Mouse (Mus musculus) neural tube, embryonic 12.5 days (tissue): ENCODE data around the gene Hoxd10. TPM values are rescaled to one million over a fixed set of nuclear protein-coding genes. Genes with fewer than 3 reads are reported as not detected.

Experiments used
- ATAC-seq: fragments of 200-750 bp; cut with Nextera tagmentation; 2 replicates; pipeline ENCODE4 v1.8.0; 2017; ENCODE audit warnings: low read depth, mild to moderate bottlenecking, moderate TSS enrichment, moderate library complexity; ENCODE audit not compliant: low FRiP score
- H3K27ac ChIP-seq: fragments of 300-500 bp; sonication (generic); 2 replicates; pipeline ENCODE4 v1.5.1; 2016
- H3K27me3 ChIP-seq: fragments of 300-500 bp; sonication (generic); replicated peaks from 2 replicates; pipeline ENCODE4 v1.6.1; 2016; ENCODE audit warnings: mild to moderate bottlenecking
- H3K36me3 ChIP-seq: fragments of 300-500 bp; sonication (generic); 2 replicates; pipeline ENCODE4 v1.6.1; 2016; ENCODE audit warnings: mild to moderate bottlenecking
- H3K4me1 ChIP-seq: fragments of 300-500 bp; sonication (generic); 2 replicates; pipeline ENCODE4 v1.6.1; 2016
- H3K4me2 ChIP-seq: fragments of 300-500 bp; sonication (generic); replicated peaks from 2 replicates; pipeline ENCODE4 v1.6.1; 2016; ENCODE audit warnings: mild to moderate bottlenecking
- H3K4me3 ChIP-seq: fragments of 300-500 bp; sonication (generic); 2 replicates; pipeline ENCODE4 v1.5.1; 2016
- H3K9ac ChIP-seq: fragments of 300-500 bp; sonication (generic); 2 replicates; pipeline ENCODE4 v1.6.1; 2016; ENCODE audit warnings: mild to moderate bottlenecking
- H3K9me3 ChIP-seq: fragments of 300-500 bp; sonication (generic); 2 replicates; pipeline ENCODE4 v1.6.1; 2016; ENCODE audit warnings: mild to moderate bottlenecking
- WGBS: fragments of 180-500 bp; shearing (Covaris S2); methylation state at CpG from one replicate; pipeline ENCODE4 v1.1.7; 2016; 5-methylcytosine and 5-hydroxymethylcytosine counted together
- polyA plus RNA-seq: library from polyadenylated mRNA; unstranded; fragments of >200 nt; fragmentation: Nextera tagmentation; extraction: Ambion mirVana; gene quantifications from 2 replicates; pipeline ENCODE4 v1.2.1, GENCODE M21; 2016

Gene Hoxd10
- polyA plus RNA-seq, 1 experiment from 2014 or later: 49.0 TPM

DNA sequence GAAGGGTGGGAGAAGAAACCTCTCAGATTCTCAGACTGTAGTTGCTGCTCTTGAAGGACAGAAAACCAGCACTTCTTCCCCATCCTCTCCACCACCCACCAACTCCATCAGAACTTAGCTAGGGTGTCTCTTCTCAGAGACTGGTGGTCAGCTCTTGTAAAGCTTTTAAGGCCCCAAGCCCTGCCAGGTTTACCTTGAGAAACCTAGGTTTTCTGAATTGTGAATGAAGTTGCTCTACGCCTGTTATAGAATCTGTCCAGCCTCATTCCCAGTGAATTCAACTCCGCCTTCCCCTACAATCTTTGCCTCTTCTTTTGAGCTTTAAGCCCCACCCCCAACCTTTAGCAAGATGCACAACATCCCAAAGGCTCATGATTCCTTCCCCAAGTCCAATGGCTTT lies 14.6 kb upstream of the Hoxd10 start:
- H3K27me3 ChIP-seq: peaks cover 99% of the 10 kb centered on the region
- no peak overlapping the region for H3K4me3 ChIP-seq
- H3K4me2 ChIP-seq: peak overlapping the region; percentile 42
- no peak for ATAC-seq
- H3K36me3 ChIP-seq: no peaks in the 10 kb centered on the region
- H3K4me1 ChIP-seq: peaks cover 19% of the 10 kb centered on the region
- no peak overlapping the region for H3K27ac ChIP-seq
- no peak overlapping the region for H3K9ac ChIP-seq
- no peaks in the 10 kb centered on the region for H3K9me3 ChIP-seq
- 13% methylated on average over 2 of the region's 2 CpGs for WGBS

DNA sequence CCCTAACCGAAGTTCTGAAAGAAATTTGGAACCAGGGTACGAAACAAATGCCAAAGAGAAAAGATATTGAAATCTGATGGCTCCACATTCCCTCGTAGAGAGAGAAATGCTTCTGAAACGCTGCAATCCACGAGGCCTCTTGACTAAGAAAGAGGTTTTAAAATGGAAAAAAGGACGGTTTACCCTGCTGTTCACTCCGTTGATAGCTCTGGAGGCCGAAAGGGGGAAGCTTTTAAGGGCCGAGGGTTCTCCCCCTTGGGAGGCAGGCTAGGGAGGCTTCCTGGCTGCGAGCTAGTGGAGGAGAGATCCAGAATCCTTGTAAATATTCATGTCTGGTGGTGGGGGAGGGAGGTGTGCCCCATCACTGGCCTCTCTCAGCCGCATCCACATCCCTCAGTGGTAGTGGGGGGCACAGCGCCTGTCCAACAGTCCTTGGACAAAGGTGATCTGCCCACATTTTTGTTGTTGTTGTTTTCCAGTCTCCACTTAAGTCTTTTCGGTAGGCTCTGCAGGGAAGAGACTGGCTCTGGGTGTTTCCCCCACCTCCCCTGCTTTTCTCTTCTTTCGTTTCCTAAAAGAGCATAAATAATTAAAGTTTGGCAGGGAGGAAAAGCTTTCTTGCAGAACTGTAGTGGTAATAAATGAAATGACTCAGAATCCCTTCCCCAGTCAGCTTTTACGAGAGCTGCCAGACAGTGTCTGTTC lies 12.7 kb upstream of the Hoxd10 start, which contains the start of gene Hoxd11:
Gene Hoxd11 (plus strand): TSS at position 667 of the 705 bp plus-strand sequence.
- Histone ChIP-seq H3K4me2 (peak within 1 kb of the TSS; percentile 53), H3K9me3 (no peaks in the 10 kb centered on the region), H3K4me1 (peaks cover 18% of the 10 kb centered on the region), H3K4me3 (peak within 1 kb of the TSS; percentile 50), H3K9ac (peak within 1 kb of the TSS; percentile 53), H3K36me3 (no peaks in the 10 kb centered on the region), H3K27ac (peak within 1 kb of the TSS; percentile 26), H3K27me3 (peaks cover 99% of the 10 kb centered on the region)
- ATAC-seq: no peak
- under 1% methylated on average over 15 of the region's 15 CpGs for WGBS

DNA sequence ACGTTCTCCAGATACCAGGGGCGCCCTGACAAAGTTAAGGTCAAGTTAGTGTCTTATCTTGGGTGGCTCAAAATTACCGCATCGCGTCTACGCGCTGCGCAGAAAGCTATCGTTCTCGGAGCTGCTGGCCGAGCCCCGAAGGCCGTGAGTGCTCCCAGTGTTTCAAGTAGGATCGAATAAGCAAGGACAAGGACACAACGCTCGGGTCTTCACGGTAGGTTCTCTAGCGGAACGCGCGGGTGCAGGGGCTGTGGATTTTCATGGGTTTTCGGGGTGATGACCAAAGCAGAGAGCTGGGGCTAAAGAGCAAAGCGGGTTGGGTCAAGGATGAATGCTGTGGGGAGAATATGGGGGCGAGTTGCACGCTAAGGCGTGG lies 12.1 kb upstream of the Hoxd10 start:
- H3K4me2 ChIP-seq: peak overlapping the region; percentile 53
- peak overlapping the region; percentile 50 for H3K4me3 ChIP-seq
- no peaks in the 10 kb centered on the region for H3K36me3 ChIP-seq
- ATAC-seq: no peak
- peak overlapping the region; percentile 53 for H3K9ac ChIP-seq
- 1% methylated on average over 26 of the region's 26 CpGs for WGBS
- peaks cover 18% of the 10 kb centered on the region for H3K4me1 ChIP-seq
- peak overlapping the region; percentile 26 for H3K27ac ChIP-seq
- H3K9me3 ChIP-seq: no peaks in the 10 kb centered on the region
- H3K27me3 ChIP-seq: peaks cover 99% of the 10 kb centered on the region

DNA sequence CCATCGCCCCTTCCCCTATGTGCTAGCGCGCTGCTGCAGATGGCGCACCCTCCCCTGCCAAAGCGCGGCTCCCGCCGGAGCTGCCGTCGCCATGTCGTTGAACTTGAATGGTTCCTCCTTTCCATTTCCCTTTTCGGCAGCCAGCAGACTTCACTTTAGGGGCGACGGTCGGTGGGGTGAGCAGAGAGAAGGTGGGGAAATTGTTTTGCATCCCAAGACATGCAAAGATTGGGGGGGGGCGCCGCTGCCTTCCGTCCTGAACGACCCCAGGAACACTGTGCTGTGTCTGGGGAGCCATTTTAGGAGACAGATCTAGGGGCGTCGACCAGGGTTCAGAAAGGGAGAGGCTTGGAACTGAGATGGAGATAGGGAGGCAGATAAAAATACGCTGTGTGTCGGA lies 11.7 kb upstream of the Hoxd10 start:
- WGBS: under 1% methylated on average over 23 of the region's 23 CpGs
- Histone ChIP-seq H3K4me3 (peak overlapping the region; percentile 50), H3K9me3 (no peaks in the 10 kb centered on the region), H3K4me2 (peak overlapping the region; percentile 53), H3K27ac (peak overlapping the region; percentile 26), H3K27me3 (peaks cover 99% of the 10 kb centered on the region), H3K36me3 (no peaks in the 10 kb centered on the region), H3K9ac (peak overlapping the region; percentile 53), H3K4me1 (peaks cover 18% of the 10 kb centered on the region)
- ATAC-seq: no peak

DNA sequence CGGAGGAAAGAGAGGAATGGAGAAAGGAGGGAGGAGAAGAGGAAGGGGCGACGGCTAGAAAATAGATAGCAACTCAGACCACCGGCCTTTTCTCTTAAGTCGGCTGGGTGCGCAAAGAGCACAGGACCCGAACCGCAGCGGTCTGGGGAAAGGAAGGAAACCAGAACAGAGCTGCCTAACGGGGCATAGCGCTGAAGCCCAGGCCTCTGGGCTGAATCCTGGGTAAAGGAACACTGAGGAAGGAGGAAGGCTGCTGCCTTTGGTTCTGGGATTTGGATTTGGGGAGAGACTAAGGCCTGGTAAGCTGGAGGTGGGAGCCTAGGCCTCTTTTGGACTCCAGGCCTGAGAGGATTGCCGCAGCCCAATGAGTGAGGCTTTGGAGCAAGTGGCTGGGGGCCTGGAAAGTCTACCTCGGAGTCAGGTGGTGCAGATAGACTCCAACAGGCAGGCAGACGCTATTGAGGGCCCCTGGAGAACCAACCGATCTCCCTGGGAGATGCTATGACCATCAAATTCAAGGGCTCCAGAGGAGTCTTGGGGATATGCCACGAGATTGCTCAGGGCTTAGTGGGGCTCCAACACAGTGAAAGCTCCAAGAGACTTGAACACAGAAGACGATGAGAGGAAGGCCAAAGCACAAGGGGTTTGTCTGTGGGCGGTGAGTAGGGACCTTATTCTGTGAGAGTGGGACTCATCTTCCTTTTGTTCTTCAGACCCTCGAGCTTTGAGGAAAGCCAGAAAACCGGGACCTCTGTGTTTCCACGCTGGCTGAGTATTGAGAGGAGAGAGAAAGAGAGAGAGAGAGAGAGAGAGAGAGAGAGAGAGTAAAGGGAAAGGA lies 10.9 kb upstream of the Hoxd10 start:
- peak overlapping the region; percentile 53 for H3K9ac ChIP-seq
- H3K4me1 ChIP-seq: peaks cover 12% of the 10 kb centered on the region
- H3K4me2 ChIP-seq: peak overlapping the region; percentile 53
- H3K27me3 ChIP-seq: peaks cover 98% of the 10 kb centered on the region
- WGBS: under 1% methylated on average over 21 of the region's 21 CpGs
- H3K27ac ChIP-seq: peak overlapping the region; percentile 53; the same call in 1 of the 2 replicates
- no peaks in the 10 kb centered on the region for H3K9me3 ChIP-seq
- no peaks in the 10 kb centered on the region for H3K36me3 ChIP-seq
- peak overlapping the region; percentile 50 for H3K4me3 ChIP-seq
- ATAC-seq: no peak

DNA sequence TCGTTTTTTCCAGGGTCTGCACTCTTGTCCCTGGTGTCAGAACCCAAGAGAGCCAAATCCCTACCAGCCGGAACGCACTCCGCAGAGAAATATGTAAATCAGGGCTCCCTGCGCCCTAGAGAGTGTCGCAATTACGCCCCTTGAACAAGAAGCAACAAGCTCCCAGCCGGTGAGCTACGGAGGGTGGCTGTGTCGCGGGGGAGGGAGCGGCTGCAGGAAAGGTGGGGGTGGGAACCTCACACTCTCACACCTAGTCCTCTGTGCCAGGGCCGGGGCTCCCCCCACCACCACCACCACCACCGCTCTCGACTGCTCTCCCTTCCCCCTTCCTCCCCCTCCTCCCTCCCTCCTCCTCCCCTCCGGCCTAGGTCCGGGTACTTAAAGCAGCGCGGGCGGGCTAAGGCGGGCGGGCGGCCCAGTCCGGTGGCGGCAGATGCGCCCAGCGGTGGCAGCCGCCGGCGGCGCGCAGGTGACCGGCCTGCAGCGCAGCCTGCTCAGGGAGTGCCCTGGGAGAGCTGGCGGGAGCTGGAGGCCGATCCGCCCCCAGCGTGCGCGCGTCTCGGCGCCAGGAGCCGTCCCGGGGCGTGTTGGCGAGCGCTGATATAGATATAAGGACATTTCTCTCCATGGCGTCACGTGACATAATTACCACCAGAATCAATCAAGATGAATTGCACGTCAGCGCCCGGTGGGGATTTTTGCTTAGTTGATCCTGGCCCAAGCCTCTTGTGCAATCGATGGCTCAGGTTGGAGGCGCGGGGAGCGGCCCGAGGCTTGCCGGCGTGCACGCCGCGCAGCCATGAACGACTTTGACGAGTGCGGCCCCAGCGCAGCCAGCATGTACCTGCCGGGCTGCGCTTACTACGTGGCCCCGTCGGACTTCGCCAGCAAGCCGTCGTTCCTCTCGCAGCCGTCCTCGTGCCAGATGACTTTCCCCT lies 9.9 kb upstream of the Hoxd10 start:
- no peaks in the 10 kb centered on the region for H3K36me3 ChIP-seq

DNA sequence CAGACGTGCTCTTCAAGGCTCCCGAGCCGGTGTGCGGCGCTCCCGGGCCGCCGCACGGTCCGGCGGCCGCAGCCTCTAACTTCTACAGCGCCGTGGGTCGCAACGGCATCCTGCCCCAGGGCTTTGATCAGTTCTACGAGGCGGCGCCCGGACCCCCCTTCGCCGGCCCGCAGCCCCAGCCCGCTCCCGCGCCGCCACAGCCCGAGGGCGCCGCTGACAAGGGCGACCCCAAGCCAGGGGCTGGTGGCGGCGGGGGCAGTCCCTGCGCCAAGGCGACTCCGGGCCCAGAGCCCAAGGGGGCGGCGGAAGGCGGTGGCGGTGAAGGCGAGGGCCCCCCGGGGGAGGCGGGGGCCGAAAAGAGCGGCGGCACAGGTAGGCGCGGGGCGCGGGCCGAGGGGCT lies 8.9 kb upstream of the Hoxd10 start:
- ATAC-seq: no peak
- peak overlapping the region; percentile 50 for H3K4me3 ChIP-seq
- peaks cover 12% of the 10 kb centered on the region for H3K4me1 ChIP-seq
- peaks cover 92% of the 10 kb centered on the region for H3K27me3 ChIP-seq
- H3K9me3 ChIP-seq: no peaks in the 10 kb centered on the region
- H3K36me3 ChIP-seq: no peaks in the 10 kb centered on the region
- H3K27ac ChIP-seq: peak overlapping the region; percentile 82; the same call in 1 of the 2 replicates
- WGBS: under 1% methylated on average over 51 of the region's 51 CpGs
- peak overlapping the region; percentile 88 for H3K9ac ChIP-seq
- H3K4me2 ChIP-seq: peak overlapping the region; percentile 53

More for the DNA sequence above, 9.9 kb upstream of the Hoxd10 start:
- H3K27ac ChIP-seq: peak overlapping the region; percentile 82
- WGBS: 1% methylated on average over 77 of the region's 78 CpGs
- H3K9me3 ChIP-seq: no peaks in the 10 kb centered on the region
- H3K9ac ChIP-seq: peak overlapping the region; percentile 88
- peak; percentile 55 for ATAC-seq
- peak overlapping the region; percentile 50 for H3K4me3 ChIP-seq
- peaks cover 12% of the 10 kb centered on the region for H3K4me1 ChIP-seq
- H3K4me2 ChIP-seq: peak overlapping the region; percentile 53
- H3K27me3 ChIP-seq: peaks cover 92% of the 10 kb centered on the region

DNA sequence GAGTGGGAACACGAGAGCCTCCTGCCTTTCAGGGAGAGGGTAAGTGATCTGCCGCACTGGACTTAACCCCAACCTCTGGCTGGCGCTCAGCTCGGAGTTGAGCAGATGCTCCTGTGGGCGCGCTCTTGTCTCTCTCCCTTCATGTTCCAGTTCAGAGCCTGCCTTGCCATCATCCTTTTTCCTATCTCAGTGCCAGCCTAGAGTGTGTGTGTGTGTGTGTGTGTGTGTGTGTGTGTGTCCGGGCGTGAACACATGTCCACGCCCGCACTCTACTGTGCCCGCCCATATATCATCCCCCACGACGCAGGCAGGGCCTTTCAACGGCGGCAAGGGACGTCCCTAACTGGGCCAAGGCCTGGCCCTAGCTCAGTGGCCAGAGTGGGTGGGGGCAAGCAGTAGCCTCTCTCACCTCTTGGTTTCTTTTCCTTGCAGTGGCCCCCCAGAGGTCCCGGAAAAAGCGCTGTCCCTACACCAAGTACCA lies 8.2 kb upstream of the Hoxd10 start:
- Histone ChIP-seq H3K27ac (no peak overlapping the region), H3K4me3 (peak overlapping the region; percentile 50), H3K9ac (peak overlapping the region; percentile 88), H3K4me1 (peaks cover 12% of the 10 kb centered on the region), H3K36me3 (no peaks in the 10 kb centered on the region), H3K9me3 (no peaks in the 10 kb centered on the region), H3K4me2 (peak overlapping the region; percentile 53), H3K27me3 (peaks cover 90% of the 10 kb centered on the region)
- WGBS: 0% methylated on average over 17 of the region's 18 CpGs
- no peak for ATAC-seq

DNA sequence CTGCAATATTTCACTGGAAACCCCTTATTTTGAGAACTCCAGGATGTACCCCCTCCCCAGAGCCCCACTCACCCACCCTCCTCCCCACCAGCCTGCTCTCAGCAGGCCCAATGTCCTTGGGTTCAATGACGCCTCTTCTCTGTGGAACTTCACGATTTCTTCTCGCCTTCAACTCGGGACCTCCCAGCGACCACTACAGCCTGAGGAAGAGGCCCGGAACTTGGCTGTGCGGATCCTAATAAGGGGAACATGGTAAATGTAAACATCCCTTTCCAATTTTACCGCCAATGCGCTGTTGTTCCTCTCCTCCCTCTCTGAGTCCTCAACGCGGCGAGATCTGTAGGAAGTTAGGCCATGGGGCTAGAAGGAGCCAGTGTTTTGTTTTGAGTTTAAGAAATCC lies 7.6 kb upstream of the Hoxd10 start:
- Histone ChIP-seq H3K9ac (peak overlapping the region; percentile 88), H3K4me1 (peaks cover 12% of the 10 kb centered on the region), H3K36me3 (no peaks in the 10 kb centered on the region), H3K4me2 (peak overlapping the region; percentile 53), H3K27me3 (peaks cover 88% of the 10 kb centered on the region), H3K4me3 (peak overlapping the region; percentile 50), H3K27ac (no peak overlapping the region), H3K9me3 (no peaks in the 10 kb centered on the region)
- no peak for ATAC-seq
- WGBS: under 1% methylated on average over 12 of the region's 12 CpGs

DNA sequence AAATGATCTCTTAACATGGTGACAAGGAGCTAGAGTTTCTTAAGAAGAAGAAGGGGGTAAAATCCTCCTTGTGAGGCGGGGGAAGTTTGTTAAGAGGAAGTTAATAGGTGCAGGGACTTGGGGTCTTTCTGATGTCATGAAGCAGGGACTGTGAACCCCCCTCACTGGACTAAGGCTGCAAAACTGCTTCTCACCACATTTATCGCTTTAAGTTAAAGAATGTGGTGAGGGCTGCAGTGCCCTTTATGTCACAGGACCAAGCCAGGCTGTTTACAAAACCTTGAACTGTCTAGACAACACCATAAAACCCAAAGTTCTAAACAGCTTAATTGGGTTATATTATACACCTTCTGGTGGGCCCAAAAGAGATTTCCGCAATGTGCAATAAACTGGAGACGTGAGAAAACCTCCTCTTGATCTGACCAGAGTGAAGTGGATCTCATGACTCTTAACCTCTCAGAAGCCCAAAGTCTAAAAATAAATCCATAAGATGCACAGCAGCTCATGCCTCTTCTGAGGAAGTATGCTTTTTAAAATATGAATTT lies 6.6 kb upstream of the Hoxd10 start:
- ATAC-seq: no peak
- Histone ChIP-seq H3K36me3 (no peaks in the 10 kb centered on the region), H3K27me3 (peaks cover 86% of the 10 kb centered on the region), H3K9ac (no peak overlapping the region), H3K4me3 (peak overlapping the region; percentile 5), H3K4me2 (peak overlapping the region; percentile 53), H3K9me3 (no peaks in the 10 kb centered on the region), H3K4me1 (peaks cover 12% of the 10 kb centered on the region), H3K27ac (no peak overlapping the region)
- WGBS: 9% methylated on average over 4 of the region's 4 CpGs

DNA sequence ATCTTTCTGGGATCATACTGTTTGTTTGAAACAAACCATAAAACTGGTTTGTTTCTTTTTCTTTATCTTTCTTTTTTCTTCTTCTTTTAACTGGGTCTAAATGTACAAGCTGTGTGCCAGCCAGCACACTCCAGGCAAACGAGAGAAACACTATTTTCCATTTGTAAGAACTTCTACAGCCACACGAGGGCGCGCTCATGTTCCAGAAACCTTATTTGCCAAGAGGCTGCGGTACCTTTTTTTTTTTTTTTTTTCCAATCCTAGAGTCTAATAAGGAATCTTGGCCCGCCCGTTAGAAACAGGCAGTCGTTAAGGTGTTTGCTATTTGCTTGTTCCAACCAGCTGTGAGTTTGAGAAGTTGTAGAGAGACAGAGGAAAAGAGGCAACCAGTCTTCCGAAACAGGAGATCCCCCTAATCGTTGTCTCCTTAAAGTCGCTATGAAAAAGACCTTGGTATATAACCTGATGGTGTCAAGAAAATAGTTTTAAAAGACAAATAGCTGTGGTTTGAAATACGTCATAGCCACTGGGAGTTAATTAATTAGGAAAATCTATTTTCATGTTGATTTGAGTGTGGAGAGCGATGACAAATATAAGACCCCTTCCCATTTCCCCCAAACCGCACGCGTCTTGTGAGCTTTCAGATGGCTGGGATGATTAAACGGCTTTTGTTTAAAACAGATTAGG lies 5.3 kb upstream of the Hoxd10 start:
- WGBS: 4% methylated on average over 17 of the region's 17 CpGs
- no peak overlapping the region for H3K27ac ChIP-seq
- no peaks in the 10 kb centered on the region for H3K9me3 ChIP-seq
- no peaks in the 10 kb centered on the region for H3K36me3 ChIP-seq
- H3K4me2 ChIP-seq: peak overlapping the region; percentile 55
- no peak for ATAC-seq
- H3K27me3 ChIP-seq: peaks cover 80% of the 10 kb centered on the region
- H3K9ac ChIP-seq: peak overlapping the region; percentile 70; the same call in 1 of the 2 replicates
- H3K4me1 ChIP-seq: peaks cover 12% of the 10 kb centered on the region
- peak overlapping the region; percentile 43 for H3K4me3 ChIP-seq
